Mouse (Mus musculus) frontal cortex, postnatal 36 days (tissue): Measurements from ENCODE around the gene Irf7.
A peak's percentile ranks its signal among the peaks of the same experiment; 100 is the strongest.
"Not testable (repeated sequence)": the region's sequence is repeated elsewhere in the genome, so short reads cannot be mapped to it uniquely, and the experiment has no call there.

Experiments
- DNase-seq, 2 experiments: peaks; one replicate each; pipeline ENCODE4 v3.0.0; 2022; ENCODE audit warnings: low spot score in 2 of 2

The Irf7 gene

DNA sequence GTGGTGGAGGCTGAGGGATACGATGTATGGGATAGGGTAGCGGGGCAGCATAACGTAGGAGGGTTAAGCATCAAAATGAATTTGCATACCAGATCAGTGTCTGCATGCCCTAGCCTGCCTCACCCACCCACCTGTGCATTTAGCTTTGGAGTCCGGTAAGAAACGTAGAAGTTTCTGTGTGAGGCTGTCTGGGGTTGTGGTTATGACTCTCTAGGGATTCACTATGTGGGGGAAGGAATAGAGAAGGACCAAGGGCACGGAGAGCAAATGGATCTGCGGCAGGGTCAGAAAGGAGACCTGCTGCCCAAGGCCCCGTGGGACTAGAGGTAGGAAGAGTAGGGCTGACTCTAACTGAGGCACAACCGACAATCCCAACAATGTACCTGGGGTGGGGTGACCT is 9.1 kb upstream of the Irf7 start:
- no peak for DNase-seq

DNA sequence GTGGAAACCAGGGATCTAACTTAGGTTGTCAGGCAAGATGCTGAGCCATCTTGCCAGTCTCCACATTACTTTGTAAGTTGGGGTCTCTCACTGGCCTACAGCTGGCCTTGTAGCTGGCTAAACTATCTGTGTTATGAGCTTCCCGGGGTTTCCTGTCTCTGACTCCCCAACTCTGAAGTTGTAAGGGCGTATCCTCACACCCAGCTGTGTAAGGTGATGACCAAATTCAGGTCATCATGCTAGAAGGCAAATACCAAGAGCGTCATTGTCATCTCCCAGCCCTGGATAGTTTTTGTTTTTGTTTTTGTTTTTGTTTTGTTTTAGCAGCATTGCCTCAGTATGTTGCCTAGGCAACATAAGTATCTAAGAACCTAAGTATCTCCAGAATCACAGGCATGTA is 4.3 kb upstream of the Irf7 start:
- DNase-seq, result no peak

DNA sequence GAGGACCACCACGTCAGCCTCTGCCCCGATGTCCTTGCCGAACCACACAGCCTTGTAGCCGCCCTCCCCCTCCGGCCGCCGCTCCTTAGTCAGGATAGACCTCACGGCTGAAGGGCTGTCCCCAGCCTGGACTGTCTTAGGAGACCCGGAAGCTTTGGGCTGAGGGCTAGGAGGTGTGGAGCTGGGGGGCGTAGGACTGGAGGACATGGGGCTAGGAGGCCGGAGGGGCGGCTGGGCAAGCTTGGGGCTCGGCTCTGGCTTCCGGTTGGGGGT is 2.9 kb upstream of the Irf7 start:
- no peak for DNase-seq

DNA sequence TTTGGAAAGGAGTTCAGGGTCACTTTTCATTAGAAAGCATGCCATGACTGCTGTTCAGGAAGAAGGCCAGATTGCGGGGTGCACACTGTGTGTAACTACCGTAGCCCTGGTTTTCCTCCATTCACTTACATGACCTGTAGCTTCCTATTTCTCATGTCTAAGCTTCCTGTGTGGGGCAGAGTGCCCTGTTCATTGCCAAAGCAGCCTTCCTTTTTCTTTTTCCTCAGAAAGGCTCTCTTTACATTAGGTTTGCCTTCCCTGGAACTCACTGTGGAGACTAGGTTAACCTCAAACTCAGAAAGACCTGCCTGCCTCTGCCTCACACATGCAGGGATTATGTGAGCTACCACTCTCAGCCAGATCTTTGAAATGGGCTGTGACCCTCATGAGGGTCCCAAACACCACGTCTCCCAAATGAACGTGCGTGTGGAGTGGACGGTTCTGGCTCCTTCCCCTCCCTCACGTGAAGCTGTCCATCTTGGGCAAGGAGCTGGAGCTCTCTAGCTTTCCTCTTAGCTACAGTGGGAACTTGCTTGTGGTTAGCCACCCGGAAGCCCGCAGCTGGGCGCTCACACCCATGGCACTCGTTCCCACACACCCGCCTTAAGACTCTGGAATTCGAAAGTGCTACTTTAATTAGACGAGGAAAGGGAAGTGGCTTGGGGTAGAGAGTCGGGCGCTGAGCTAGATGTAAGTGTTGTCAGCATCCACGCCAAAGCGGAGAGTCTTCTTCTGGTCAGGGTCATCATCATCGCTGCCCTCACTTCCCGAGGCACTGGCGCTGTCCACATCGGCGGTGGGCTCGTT is 2.4 kb upstream of the Irf7 start:
- no peak for DNase-seq

DNA sequence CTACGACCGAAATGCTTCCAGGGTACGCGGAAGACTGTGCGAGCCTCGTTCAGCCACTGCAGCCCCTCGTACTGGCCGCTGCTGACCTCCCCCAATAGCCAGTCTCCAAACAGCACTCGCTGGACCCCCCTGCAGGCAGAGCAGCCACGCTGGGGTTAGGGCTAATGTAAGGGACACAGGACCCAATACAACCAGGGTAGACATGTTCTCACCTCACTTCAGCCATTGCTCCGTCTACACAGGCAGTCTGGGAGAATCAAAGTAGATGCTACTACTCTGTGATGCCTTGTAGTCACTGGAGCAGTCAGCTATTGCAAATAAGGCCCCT is 906 bp downstream of the Irf7 start:
- no peak for DNase-seq

DNA sequence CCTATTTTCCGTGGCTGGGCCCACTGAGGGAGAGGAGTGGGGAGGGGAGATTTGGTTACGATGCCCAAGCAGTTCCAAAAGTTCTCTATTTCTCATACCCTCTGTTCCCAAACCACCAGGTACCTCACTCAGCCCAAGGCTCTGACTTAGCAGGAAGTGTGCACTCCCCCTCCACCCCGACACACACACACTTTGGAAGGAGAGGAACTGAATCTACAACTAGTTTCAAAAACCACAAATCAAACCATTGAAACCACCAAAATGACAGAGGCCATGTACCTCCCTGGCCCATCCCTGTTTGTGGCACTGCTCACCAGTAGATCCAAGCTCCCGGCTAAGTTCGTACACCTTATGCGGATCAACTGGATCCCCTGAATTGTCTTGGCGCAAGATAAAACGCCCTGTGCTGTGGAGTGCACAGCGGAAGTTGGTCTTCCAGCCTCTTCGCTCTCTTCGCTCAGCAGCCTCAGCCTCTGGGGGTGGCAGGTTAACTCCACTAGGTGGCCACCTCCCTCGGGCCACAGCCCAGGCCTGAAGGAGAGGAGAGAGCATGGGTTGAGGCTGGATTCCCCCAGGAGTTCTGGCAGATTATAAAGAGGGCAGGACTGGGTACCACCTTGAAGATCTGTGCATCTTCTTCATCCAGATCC is 1.4 kb downstream of the Irf7 start:
- no peak for DNase-seq

DNA sequence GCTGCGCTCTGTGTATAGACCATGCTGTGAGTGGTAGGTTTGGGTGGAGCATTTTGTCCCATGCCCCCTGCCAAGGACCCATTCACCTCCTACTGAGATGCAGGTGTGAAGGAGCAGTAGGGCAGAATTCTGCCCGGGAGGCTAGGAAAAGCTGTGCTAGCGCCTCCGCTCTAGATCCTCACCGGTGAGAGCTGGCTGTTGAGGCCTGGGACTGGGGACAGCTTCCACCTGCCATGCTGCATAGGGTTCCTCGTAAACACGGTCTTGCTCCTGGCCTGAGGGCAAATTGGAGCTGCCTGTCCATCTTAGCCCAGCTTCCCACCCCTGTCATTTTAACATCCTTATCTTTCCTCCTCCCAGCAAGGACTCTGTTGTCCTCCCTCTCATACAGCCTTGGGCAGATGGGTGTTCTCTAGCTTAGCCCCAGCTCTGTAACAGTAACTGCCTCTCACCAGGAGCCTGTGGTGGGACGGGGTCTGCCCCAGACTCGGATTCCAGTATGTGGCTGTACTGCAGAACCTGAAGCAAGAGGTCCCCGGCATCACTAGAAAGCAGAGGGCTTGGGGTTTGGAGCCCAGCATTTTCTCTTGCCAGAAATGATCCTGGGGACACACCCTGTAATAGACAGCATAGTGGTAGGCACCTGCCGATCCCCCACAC is 2.1 kb downstream of the Irf7 start:
- no peak for DNase-seq

DNA sequence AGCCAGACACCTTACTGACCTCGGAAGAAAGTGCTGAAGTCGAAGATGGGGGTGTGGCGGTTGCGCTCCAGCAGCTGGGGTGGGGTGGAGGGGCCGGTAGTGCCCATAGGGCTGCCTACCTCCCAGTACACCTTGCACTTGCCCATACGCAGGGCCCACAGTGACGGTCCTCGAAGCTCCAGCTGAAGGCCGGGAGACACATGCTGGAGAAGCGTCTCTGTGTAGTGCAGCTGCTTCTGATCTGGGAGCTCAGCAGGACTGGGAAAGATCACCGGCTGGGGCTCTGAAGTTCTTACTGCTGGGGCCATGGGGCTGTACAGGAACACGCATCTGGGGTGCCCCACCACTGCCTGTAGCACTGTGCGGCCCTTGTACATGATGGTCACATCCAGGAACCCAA is 2.6 kb downstream of the Irf7 start:
- DNase-seq, result no peak

DNA sequence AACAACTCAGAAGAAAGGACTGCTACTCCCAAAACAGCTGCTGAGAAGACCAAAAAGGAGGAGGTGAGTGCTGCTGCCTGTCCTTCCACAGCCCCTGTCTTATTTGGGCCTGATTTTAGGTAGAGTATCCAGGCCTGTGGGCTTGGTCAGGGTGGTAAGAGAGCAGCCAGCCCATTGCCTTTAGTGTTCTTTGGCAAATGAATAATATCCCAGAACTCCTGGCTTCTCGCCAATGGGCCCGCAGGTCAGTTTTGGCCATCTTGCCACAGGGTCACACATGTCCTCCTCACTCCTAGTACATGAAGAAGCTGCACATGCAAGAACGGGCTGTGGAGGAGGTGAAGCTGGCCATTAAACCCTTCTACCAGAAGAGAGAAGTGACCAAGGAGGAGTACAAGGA is 4.8 kb downstream of the Irf7 start:
- DNase-seq, result no peak

DNA sequence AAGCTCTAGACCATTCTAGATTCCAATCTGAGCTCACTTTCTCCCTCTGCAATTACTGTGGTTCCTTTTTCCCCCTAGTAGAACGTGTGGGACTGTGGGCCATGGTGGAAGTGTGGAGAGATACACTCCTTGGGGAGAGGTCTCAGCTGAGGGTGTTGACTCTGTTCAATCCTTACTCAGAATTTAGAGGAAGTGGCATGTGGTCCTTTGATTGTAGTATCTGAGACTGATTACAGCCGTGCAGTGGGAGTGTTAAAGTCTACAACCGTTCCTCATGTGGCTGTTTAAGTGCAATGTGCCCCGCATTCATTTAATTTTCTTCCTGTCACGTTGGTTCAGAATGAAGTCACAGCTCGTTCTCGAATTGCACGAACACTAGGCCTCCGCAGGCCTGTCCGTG is 10.1 kb downstream of the Irf7 start:
- DNase-seq, result no peak

DNA sequence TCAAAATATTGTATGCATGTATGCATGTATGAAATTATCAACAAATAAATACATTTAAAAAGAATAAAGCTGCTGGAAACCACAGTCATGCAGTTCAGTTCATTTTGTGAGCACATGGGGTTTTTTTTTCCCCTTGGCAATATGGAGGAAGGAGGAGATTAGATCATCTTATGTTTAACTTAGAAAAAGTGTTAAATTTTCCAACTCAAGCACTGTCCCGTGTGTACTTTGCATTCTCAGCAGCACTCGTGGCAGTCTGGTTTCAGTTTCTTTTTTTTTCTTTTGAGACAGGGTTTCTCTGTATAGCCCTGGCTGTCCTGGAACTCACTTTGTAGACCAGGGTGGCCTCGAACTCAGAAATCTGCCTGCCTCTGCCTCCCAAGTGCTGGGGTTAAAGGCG is 15.8 kb downstream of the Irf7 start:
- not testable (repeated sequence) for DNase-seq

DNA sequence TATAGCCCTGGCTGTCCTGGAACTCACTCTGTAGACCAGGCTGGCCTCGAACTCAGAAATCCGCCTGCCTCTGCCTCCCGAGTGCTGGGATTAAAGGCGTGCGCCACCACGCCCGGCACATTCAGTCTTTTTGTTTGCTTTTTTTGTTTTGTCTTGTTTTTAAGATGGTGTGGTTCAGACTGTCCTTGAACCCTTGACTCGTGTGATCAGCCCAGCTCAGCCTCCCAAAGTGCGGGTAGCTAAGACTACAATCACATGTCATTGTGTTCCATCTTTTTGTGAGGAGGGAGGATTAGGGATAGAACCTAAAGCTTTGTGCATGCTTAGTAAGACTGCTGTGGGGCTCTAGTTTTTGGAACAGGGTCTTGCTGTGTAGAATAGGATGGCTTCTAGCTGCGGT is 34.7 kb downstream of the Irf7 start:
- no peak for DNase-seq

DNA sequence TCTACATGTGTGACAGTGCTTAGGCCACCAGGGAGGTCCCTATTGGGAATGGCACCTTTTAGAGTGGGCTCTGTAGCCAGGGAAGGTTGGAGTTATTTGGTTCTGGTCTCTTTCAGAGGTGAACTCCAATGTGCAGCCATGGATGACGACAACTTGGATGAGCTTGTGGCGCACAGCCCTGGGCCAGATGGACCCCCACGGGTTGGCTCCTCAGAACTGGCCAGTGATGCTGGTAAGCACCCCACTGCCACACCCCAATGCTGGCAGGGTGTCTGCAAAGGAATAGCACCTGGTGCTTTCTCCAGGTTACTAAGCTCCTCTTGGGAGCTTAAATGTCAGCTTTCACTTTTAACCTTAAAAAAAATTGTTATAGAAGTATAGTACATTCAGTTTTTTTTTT is 35.2 kb downstream of the Irf7 start:
- DNase-seq, result no peak

DNA sequence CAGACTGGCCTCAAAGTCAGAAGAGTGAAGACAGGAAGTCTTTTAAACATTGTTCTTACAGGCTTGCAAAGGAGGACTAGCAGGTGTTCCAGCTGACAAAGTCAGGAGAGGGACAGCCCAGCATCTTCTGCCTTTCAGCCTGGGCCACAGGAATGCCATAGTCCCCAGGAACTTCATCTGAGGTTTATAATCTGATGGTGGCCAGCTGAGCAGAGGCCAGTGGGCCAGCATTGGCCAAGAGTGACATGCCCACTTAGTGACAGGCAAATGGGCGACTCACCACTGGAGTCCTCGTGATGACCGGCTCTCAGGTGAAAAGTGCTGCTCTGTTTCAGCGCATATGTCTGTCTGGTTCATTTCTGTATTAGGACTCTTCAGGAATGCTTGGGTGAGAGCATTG is 35.7 kb downstream of the Irf7 start:
- DNase-seq, result no peak

DNA sequence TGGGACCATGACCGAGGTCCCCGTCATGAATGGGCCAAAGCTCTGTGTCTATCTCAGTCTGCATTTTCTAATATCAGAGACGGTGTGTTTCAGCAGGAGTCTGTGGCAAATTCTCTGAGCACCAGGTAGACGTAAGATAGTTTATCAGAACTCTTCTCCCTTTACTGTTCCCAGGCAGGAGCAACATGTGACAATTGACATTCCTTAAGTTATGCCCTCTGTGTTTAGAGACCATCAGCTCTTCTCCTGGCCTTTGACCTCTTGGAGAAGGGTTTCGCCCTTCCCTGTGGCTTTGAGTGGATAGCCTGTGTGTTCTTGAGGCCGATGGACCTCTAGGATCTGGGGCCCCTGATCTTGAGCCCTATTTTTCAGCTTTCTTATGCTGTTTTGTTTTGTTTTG is 36.6 kb downstream of the Irf7 start:
- DNase-seq, result no peak

DNA sequence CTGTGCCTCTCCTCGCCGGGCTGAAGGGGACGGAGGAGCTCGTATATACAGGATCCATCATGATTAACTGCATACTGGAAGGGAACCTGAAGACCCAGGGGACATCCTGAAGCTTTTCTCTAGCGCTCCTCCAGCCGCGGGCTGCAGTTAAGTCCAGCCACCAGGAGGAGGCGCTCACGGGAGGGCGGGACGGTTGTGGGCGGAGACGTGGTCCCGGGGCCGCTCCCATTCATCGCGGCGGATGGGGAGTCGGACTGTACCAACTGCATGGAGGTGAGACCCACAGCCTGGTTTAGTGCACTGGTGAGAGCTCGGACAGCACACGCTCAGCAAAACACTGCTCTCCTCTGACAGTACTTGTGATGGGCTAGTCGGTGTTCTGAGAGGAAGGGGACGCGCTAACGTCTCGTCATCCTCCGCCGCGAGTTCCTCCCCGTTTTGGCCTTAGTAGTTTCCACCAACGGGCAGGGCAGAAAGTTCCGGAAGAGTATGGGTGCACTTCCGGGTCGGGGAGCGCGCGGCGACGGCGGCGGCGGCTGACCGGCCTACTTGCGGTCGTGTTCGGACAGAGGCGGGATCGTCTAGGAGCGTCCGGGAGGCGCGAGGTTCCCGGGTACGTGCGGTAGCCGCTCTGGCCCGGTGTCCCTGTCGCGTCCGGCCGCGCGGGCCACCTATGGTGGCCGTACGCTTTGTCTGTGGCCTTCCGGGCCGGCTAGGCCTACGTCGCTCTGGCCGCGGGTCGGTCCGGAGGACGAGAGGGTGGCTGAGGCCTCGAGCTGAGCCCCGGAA is 37.8 kb downstream of the Irf7 start, which contains the start of gene Phrf1:
Gene Phrf1 (plus strand): TSS at position 506 of the 789 bp plus-strand sequence.
- DNase-seq, result peak; percentile 91 to 95

DNA sequence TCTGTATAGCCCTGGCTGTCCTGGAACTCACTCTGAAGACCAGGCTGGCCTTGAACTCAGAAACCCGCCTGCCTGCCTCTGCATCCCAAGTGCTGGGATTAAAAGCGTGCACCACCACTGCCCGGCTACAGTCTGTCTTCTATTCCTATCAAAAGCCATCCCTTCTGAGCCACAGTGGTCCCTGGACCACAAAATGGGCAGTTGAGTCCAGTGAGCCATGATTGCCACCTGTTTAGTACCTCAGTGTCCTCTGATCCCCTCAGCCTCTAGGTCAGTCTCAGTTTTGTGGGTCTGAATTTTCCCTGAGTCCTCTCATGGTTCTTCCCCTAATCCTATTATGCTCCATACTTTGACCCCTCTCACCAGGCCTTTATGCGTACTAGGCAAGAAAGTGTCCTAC is 38.5 kb downstream of the Irf7 start:
- DNase-seq, result no peak

DNA sequence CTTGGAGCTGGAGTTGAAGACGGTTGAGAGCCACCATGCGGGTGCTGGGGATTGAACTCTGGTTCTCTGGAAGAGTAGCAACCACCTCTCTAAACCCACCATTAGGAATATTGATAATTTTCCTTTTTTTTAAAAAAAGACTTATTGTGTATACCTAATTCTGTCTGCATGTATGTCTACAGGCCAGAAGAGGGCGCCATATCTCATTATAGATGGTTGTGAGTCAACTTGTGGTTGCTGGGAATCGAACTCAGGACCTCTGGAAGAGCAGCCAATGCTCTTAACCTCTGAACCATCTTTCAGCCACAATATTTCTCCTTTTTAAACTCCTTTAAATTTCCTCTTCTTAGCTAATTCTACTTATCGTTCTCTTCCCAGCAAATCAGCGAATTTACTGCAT is 39.7 kb downstream of the Irf7 start:
- no peak for DNase-seq

DNA sequence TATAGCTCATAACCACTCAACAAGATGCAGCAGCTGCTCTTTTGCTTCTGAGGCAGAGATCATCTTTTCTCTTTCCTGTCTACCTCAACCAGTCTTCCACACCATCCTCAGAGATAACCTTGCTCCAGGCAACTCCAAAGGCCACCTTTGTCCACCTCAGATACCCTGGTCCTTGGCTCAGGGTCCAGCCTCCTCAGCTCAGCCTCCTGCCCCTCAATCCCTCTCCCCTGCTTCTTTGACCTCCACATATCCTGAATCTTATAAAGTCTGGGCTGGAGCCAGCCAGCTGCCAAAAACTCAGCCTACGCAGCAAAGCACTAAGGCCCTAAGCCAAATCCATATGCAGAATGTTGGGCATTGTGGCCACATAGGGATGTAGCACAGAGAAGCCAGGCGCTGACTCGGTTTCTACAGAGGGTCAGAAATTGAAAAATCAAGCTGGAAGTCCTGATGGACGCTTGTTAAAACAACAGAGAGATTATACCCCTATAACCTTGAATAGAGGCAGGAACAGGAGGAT is 43.5 kb downstream of the Irf7 start:
- no peak for DNase-seq

DNA sequence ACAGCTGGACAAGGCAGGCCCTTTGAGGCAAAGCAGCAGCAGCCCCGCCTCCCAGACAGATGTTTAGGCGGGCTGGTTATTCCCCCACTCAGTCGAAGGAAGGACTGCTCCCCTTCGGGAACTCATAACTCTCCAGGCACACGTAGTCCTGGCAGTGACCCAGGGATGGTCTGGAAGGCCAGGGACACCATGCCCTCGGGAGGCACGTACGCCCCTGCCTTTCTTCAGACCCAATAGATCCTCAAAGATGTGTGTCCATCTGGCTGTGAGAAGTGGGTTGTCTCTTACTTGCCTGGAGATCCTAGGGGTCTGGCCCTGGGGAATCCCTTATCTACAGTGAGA is 44.2 kb downstream of the Irf7 start:
- DNase-seq, result no peak

DNA sequence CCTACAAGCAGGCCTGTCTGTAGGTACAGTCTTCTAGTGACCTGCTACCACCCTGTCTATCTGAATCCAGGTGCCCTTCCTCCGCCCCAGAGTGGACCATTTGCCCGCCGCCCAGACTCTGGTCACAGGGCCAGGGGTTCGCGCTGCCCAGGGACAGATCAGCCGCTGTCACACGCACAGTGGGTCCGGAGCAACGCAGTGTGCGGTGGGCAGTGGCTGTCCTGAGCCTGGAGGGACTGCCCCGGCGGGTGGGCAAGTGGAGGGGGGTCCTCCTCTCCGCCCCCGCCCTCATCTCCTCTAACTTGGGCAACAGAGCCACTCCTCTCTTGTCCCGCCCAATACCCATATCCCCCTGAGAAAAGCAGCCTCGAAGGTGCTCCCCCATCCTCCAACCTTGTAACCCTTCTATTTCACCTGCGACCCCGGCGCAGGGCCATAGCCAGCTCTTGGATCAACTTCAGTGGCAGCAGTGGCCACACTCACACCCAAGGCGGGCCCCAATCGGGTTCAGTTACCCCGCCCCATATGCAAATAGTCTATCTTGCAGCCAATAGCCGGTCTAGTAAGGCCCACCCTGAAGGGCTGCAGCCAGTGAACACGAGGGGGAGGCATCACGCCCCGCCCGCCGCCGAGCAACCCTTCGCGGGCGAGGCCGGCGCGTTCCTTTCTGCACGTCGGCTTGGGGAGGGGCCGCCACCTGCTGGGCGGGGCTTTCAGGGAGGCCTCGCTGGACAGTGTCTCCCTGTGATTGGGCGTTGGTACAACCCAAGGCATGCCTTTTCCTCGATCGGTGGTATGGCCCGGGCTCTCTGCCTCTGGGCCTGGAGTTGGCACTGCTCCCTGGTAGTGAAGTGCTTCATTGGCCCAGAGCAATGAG is 44.8 kb downstream of the Irf7 start:
- peak; percentile 87 to 92 for DNase-seq

DNA sequence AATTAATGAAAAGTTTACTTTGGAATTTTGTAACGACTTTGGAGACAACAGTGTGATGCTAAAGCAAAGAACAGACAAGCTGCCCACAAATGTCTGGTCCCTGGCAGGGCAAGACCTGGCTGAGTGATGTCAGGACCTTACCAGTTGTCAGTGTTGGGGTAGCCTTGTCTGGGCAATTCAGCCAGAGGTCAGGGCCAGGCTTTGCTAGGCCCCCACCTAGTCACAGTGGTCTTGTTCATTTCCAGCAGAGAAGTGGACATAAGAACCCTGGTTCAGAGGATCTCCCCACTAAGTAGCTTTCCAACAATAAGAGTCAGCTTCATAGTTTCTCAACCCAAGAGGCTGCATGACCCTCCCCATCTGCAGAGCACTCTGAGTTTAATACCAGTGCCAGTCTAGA is 45.9 kb downstream of the Irf7 start:
- no peak for DNase-seq
